Mouse (Mus musculus) ZHBTc4 (cell line): ENCODE measurements around the gene Fbxl3.
A peak's percentile ranks its signal among the peaks of the same experiment; 100 is the strongest.

Experiments used
- DNase-seq: peaks from one replicate; pipeline ENCODE4 v3.0.0-alpha.2; 2011; ENCODE audit warnings: low read depth, low spot score

The Fbxl3 gene

GRCm38 (mm10) chr14:103085840-103086533, 13.4 kb downstream of the Fbxl3 start:
- no peak for DNase-seq

DNA sequence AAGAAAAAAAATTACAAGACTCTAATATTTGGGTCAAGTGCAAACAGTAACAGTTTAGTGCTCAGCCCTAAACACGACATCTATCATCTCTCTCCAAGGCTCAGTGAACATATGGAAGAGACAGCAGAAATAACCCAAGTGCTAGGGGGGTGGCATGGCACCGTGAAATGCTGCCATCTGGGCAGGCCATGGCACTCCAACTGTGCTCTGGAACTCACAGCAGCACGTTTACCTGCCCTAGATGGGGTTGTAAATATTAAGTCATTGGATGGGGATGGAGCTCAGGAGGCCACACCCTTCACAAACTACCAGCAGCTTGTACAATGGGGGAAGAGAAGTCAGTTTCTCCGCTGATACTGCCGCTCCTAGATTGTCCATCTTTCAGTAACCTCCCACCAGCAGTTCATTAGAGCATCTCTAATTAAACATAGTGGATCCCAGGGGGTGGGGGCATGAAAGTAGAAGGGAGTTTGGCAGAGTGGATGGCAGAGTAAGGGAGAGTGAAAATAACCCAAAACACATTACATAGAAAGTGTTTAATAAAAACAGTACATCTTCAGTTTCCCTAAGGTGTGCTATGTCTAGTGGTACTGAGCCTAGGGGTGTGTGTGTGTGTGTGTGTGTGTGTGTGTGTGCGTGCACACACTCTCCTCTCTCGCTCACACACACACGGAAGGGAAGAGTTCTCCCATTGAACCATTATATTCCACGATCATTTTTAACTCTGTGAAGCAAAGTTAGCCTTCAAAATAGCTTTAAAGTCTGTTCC, 20.0 kb downstream of the Fbxl3 start:
- DNase-seq = no peak

DNA sequence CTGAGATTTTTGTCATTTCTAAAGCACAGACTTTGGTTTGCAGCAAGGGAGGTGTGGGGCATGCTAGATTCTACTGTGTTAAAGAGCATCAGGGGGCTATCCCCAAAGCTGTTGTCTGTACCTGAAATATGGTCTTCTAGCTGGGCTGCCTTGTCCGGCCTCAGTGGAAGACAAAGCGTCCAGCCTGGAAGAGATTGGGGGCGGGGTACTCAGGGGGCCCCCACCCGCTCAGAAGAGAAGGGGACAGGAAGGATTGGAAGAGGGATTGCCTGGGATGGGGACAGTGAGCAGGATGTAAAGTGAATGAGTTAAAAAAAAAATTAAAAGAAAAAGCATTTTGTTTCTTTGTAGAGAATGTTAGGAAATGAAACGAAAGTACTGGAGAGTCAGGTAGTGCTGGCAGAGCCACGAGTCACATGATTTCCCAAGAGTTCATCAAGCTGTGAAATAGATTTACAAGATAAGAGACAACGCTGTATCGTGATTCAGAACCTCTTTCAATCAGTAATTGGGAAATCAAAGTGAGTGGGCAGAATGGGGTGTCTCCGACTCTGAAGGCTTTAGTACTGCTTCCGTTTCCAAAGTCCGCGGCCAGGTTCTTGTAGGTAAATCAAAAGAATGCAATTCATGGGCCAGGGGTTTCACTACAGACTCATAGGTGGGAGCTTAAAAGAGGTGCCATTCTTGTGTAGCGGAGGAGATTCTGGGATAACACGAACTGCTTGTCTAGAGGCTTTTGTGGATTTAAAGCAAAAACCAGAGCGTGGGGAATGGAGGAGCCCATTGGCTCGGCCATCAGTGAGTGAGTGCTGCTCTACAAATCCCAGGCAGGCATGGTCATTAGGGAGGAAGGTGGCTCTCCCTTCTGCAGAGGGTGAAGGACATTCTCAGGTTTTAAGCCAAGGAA, 21.1 kb downstream of the Fbxl3 start:
- DNase-seq = peak; percentile 82

DNA sequence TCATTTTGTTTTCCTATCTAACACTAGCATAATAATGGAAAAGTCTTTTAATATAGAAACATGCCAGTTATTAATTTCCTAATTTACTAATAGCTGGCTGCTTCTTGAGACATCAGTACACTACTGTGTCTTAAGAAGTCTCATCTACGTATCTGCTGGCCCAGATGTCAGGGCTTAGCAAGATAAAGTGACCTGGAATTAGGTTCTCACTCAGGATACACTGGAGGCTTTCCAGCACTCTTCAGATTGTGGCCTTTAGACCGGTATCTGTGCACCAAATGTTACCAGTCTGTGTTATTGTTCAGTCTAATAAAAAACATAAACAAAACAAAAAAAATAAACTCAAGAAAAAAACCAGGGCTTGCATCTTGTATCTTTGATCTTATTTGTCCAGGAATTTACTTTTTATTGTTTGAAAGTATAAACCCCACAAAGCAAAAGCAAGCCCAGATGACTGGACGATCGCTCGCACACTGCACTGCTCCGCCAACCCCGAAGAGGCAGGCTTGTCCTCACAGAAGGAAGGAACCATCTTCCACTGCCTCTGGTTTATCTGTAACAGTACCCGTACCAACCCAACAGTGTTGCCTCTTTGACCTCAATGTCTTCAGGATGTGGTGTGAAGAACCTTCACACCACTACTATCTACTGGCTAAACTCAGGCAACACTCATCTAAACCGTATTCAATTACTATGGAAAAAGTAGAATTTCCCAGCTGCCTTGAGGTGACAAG, 21.9 kb downstream of the Fbxl3 start:
- no peak for DNase-seq

DNA sequence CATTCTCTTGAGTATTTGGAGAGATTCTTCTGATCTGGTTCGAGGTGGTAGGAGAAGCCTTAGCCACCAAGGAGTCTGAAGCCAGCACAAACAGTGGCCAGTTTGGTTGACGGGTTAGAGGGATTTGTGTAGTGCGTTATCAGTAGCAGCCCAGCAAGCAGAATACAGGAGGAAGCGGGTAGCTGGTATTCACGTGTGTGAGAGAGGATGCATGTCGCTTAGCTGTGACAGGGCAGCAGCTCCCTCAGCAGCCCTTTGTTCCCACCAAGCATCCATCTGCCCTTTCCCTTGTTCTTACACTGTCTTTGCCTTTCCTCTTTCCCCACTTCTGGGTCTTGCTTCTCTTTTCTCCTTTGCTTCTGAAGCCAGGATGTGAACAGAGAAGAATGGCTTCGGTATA, 24.2 kb downstream of the Fbxl3 start:
- DNase-seq = peak; percentile 53

GRCm38 (mm10) chr14:103073825-103074224, 25.5 kb downstream of the Fbxl3 start:
- peak; percentile 40 for DNase-seq

DNA sequence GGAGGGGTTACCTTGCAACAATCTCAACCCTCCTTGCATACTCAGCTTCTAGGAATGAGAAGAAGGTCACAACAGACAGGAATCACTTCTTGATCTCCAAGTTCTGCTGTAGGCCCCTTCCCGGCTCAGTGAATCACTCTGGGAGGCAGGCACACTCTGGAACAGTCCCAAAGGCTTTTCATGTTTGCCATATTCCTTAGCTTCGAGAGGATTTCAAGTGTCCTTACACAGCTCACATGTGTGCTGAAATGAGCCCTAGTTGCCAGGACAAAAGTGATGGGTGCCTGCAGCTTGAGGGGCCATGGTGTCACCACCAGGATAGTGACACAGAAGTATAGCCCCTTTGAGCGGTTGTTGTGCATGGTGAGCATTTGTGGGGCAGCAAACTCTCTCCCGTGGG, 26.6 kb downstream of the Fbxl3 start:
- no peak for DNase-seq

DNA sequence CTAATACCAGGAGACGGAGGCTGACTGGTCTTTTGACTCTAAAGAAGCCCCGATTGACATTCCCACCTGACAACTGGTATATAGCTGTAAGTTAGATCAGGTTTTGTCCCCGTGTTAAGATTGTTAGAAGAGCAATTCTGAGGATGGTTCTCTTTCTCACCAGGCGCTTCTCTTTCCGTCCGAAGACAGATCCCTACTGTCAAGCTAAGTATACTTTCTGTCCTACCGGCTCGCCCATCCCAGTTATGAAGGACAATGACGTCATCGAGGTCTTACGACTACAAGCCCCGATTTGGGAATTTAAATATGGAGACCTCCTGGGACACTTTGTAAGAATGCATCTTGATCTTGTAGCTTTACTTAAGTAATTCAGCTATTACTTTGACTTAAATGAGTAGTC, 27.9 kb downstream of the Fbxl3 start:
- no peak for DNase-seq

DNA sequence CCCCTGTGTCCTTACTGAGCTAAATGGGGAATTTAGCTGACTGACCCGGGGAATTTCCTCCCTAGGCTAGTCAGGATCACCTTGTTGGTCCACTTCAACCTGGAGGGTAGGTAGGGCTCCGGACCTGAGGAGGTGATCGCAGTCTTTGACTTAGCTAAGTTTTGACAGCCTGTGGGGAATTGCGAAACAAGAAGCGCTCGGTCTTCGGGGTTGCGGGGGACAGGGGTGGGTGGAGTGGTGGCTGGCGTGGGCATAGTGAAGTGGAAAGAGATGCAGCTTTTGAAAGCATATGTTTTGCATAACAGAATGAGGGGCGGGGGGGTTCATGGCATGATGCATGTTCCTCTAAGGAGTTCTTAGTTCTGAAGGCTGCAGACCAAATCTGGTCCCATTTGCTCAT, 28.6 kb downstream of the Fbxl3 start:
- DNase-seq = no peak

GRCm38 (mm10) chr14:103069864-103070611, 29.3 kb downstream of the Fbxl3 start, which contains the start of gene Cln5:
TSS of gene Cln5 (plus strand) at chr14:103070216.
- peak; percentile 99 for DNase-seq

DNA sequence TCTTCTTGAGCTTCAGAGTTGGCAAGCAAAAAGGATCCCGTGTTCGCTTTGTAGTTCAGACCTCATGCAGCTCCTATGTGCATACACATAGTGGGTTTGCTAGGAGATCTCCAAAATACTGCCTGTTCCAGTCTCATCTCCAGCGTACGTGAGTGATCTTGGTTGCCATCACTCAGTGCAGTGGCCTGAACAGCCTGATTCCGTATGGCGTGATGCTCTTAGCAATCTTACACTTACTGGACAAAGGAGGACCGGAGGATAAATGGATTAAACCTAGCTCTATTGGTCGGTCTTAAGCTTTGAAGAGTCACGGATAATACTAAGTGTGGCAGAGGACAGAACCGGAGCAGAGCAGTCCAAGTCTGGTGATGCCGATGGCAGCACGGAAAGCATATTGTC, 29.9 kb downstream of the Fbxl3 start:
- no peak for DNase-seq

- DNase-seq = peak; percentile 83
Measured at GRCm38 (mm10) chr14:103065294-103066167, 33.8 kb downstream of the Fbxl3 start.

- peak; percentile 92 for DNase-seq
Measured at GRCm38 (mm10) chr14:103059495-103059894, 39.9 kb downstream of the Fbxl3 start.

- DNase-seq = peak; percentile 41
Measured at GRCm38 (mm10) chr14:103058998-103059397, 40.4 kb downstream of the Fbxl3 start.

DNA sequence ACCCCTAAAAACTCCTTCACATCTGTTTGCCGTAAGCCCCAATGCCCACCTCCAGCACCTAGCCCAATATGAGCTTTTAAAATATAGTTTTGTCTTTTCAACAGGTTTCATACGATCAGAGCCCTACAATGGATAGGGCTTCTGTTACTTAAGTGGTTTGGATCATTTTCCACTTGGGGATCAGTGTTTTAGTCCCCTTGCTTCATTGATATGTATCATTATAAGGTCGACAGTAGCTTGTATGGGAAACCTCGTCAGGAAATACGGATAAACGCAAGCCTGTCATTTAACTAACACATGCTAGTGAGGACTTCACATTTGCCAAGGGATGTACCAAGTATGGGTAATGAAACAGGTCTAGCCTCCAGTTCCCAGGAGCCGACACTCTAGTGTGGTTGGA, 42.8 kb downstream of the Fbxl3 start:
- no peak for DNase-seq

DNA sequence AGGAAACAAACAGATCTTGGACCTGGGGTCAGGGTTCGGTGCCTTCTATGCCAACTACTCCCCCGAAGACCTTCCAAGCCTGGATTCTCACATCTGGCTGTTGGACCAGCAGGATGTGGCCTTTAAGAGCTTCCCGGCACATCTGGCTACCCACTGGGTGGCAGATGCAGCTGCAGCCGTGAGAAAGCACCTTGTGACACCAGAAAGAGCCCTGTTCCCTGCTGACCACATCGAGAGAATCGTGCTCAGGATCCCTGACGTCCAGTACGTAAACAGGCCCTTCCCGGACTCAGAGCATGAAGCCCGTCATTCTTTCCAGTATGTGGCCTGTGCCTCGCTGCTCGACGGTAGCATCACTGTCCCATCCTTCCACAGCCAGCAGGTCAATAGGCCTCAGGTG, 44.6 kb downstream of the Fbxl3 start:
- DNase-seq = no peak

DNA sequence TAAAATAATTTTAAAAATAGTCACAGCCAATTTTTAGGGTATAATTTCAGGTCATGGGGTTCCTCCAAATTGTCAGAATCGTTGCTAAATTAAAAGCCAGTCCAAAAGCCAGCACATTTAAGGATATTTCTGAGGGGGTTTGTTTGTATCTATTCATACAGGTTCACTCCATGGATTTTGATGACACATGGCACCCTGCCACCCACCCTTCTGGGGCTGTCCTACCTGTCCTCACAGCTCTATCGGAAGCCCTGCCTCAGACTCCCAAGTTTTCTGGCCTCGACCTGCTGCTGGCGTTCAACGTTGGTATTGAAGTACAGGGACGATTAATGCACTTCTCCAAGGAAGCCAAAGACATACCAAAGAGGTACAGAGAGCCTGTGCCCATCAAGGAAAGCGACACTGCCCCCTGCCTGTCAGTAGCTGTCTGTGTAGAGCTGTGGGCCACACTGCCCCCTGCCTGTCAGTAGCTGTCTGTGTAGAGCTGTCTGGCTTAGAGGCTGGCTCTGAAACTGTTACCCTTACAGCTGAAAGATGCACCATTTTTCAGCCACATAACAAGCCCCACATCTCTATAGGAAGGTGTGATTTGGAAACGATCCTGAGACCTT, 48.1 kb downstream of the Fbxl3 start:
- DNase-seq = peak; percentile 94

DNA sequence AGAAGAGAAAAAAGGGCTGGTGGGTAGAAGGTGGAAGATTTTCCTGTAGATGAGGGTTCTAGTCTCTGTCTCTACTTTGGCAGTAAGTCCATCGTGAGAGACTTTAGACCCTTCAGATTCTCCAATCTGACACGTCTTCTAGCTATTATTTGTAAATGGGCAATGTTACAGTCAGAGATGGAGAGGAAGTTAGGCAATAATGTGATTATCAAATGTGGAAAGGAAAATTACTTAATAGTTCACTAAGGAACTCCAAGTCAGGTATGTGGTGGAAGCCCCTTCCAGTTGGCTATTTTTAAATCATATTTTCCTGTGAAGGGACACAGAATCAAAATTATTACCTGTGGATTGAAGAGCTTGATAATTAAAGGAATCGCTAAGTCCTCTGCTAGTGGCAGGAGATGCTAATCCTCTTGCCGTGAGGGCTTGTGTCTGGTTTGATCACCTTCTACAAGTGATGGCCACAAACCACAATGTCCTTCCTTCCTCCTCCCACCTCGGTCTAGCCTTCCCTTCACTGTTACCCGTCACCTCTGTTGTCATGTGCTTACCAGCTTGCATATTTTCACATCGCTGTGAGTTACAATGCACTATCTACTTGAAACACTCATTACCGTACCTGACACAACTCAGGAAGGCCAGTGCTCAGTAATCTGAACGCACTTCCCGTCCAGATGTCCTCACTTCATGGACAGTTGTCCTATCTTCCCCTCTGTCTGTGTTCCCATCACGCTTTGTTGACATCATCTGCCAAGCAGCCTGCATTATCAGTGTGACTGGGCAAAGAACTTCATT, 50.9 kb downstream of the Fbxl3 start:
- DNase-seq = no peak
